Mouse (Mus musculus) ES-E14 (cell line): ENCODE measurements around the gene Gga1.

ENCODE experiments used
- HCFC1 ChIP-seq: IDR thresholded peaks from 2 replicates; pipeline ENCODE4 v1.6.1; 2012; ENCODE audit warnings: low read length, inconsistent platforms, borderline replicate concordance; ENCODE audit not compliant: insufficient read depth
- MAFK ChIP-seq: IDR thresholded peaks from 2 replicates; pipeline ENCODE4 v1.6.1; 2014; ENCODE audit warnings: mild to moderate bottlenecking, low read depth, low read length, inconsistent platforms; ENCODE audit not compliant: insufficient read depth

DNA sequence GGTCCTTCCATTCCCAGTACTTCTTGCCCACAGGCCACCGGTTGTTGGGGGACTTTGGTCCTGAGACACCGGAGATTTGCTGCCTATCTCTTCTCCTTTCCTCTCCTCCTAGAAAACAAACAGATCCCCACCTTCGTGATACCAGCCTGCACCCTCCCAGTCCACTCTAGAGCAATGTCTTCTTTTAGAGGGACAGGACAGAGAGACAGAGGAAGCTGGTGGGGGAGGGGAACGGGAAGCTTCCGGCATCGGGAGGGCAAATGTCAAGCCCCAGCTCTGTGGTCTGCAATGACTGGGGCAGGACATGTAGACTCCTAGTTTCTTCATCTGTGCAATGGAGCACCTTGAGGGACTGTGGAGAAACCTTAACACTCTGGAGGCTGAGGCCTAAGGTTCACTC is 17.3 kb upstream of the Gga1 start:
- TF ChIP-seq HCFC1 = no peak
- no peak for TF ChIP-seq MAFK
